Mouse (Mus musculus) small intestine, adult 10 weeks (tissue): Measurements from ENCODE around the gene Begain. TPM values are rescaled to one million over a fixed set of nuclear protein-coding genes. Genes with fewer than 3 reads are reported as not detected.

Source experiments
- polyA plus RNA-seq: library from polyadenylated mRNA; stranded (reverse); fragments of 350-450 nt; fragmentation: Illumina TruSeq; extraction: RNeasy Lipid Tissue Mini Kit (QIAGEN cat#74804); gene quantifications from one replicate; pipeline ENCODE4 v1.2.3, GENCODE M21; 2014; ENCODE audit warnings: low replicate concordance

The Begain gene
- polyA plus RNA-seq: not detected

GRCm38 (mm10) chr12:109068167-109068653 is at the start of gene Begain:
TSS of gene Begain (minus strand) at chr12:109068217.

Other genes starting within 250 kb of the Begain start
- gene Slc25a29, start 232.3 kb downstream of the Begain start, polyA plus RNA-seq: not detected
- not detected for gene Slc25a47, start 232.2 kb downstream of the Begain start, polyA plus RNA-seq
- not detected for gene Wdr25, start 174.6 kb downstream of the Begain start, polyA plus RNA-seq
- gene Wars, start 174.0 kb downstream of the Begain start, polyA plus RNA-seq: 7.0 TPM